Mouse (Mus musculus): ENCODE data around the gene Elf4.

- TF ChIP-seq CTCF (IDR thresholded peaks at IDR 0.05; ENCODE audit: low read depth) (no peak), EP300 (IDR thresholded peaks at IDR 0.05; ENCODE audit: low read depth) (no peak)
Observed at GRCm38 (mm10) chrX:48493763-48494162, 30.8 kb upstream of the Elf4 start.
